Mouse (Mus musculus) heart, embryonic 16.5 days (tissue): ENCODE results near the gene Gm21970. TPM values are rescaled to one million over a fixed set of nuclear protein-coding genes. Genes with fewer than 3 reads are reported as not detected.
A peak's percentile ranks its signal among the peaks of the same experiment; 100 is the strongest.

Experiments
- ATAC-seq: fragments of 200-750 bp; cut with Nextera tagmentation; replicated peaks from 2 replicates; pipeline ENCODE4 v1.8.0; 2017; ENCODE audit warnings: moderate number of reproducible peaks; ENCODE audit not compliant: insufficient read depth, low FRiP score; ENCODE audit errors: extremely low read depth
- H3K27ac ChIP-seq: fragments of 300-500 bp; sonication (generic); 2 replicates; pipeline ENCODE4 v1.5.1; 2014; ENCODE audit warnings: mild to moderate bottlenecking, low read length, control low read depth, moderate library complexity
- H3K27me3 ChIP-seq: fragments of 300-500 bp; sonication (generic); 2 replicates; pipeline ENCODE4 v1.6.1; 2014; ENCODE audit warnings: low read length, mixed read lengths; ENCODE audit not compliant: control insufficient read depth, insufficient read depth
- H3K36me3 ChIP-seq: fragments of 300-500 bp; sonication (generic); 2 replicates; pipeline ENCODE4 v1.6.1; 2014; ENCODE audit not compliant: control insufficient read depth, insufficient read depth
- H3K4me1 ChIP-seq: fragments of 300-500 bp; sonication (generic); 2 replicates; pipeline ENCODE4 v1.6.1; 2014; ENCODE audit warnings: low read length, mixed read lengths; ENCODE audit not compliant: control insufficient read depth, insufficient read depth
- H3K4me2 ChIP-seq: fragments of 300-500 bp; sonication (generic); 2 replicates; pipeline ENCODE4 v1.6.1; 2014; ENCODE audit warnings: low read depth, mild to moderate bottlenecking, control low read depth, low read length
- H3K4me3 ChIP-seq: fragments of 300-500 bp; sonication (generic); 2 replicates; pipeline ENCODE4 v1.5.1; 2014; ENCODE audit warnings: mild to moderate bottlenecking, control low read depth, low read length
- H3K9ac ChIP-seq: fragments of 300-500 bp; sonication (generic); 2 replicates; pipeline ENCODE4 v1.6.1; 2014; ENCODE audit warnings: low read length, control low read depth
- H3K9me3 ChIP-seq: fragments of 300-500 bp; sonication (generic); replicated peaks from 2 replicates; pipeline ENCODE4 v1.6.1; 2016; ENCODE audit warnings: low read length; ENCODE audit not compliant: control insufficient read depth
- WGBS: fragments of 180-500 bp; shearing (Covaris S2); extraction: QIAGEN DNeasy Blood & Tissue Kit; methylation state at CpG from one replicate; pipeline ENCODE4 v1.1.7; 2014; 5-methylcytosine and 5-hydroxymethylcytosine counted together
- polyA plus RNA-seq: library from polyadenylated mRNA; unstranded; fragments of >200 nt; fragmentation: Nextera tagmentation; extraction: Ambion mirVana; gene quantifications from 2 replicates; pipeline ENCODE4 v1.2.1, GENCODE M21; 2015

Gm21970 gene
- not detected in 2 replicates for polyA plus RNA-seq

DNA sequence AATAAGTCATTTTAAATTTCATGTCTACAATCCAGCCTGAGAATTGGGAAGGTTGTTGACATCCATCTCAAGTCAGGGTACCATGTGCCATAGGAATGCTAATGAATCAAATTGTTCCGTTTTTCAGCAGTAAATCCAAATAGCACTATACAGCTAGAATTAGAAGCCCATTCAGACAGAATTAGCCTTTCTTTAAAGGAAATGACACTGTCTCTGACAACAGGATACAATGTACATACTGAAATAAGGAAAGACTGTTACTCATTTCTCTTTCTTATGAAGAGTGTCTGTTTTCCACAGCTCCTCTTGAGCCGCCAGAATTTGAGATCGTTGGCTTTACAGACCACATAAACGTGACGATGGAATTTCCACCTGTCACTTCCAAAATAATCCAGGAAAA lies at the start of gene Gm21970:
Gene Gm21970, plus strand, starts transcription at position 301 of the 400 bp plus-strand sequence.
- Histone ChIP-seq H3K36me3 (peaks cover 48% of the 10 kb centered on the region), H3K27ac (no peak within 1 kb of the TSS), H3K4me1 (peaks cover 6% of the 10 kb centered on the region), H3K4me3 (no peak within 1 kb of the TSS), H3K9me3 (0 out of 2 replicates have a peak, but pooled peaks cover 4% of the 10 kb centered on the region), H3K4me2 (no peak within 1 kb of the TSS), H3K9ac (no peak within 1 kb of the TSS), H3K27me3 (no peaks in the 10 kb centered on the region)
- no peak for ATAC-seq
- WGBS: 75% methylated on average over 5 of the region's 5 CpGs

DNA sequence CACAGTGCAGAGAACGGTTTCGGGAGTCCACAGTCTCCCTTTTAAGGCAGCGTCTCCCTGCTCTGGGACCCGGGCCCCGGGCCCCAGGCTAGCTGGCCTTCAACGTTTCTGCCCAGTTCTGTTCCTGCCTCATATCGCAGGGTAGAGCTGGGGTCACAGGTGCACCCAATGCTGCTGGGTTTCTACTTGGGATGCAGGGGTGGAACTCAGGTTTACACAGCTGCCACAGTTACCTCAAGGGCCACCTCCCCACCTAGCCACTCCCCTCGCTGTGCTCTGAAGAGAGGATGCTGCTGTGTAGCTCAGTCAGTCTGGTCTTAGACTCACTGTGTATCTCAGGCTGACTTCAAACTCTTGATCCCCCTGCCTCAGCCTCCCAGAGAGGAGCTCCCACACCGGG lies 45.0 kb upstream of the Gm21970 start:
- Histone ChIP-seq H3K9me3 (no peaks in the 10 kb centered on the region), H3K27ac (no peak overlapping the region), H3K4me1 (no peaks in the 10 kb centered on the region), H3K4me3 (no peak overlapping the region), H3K27me3 (peaks cover 9% of the 10 kb centered on the region; the same call in 1 of the 2 replicates), H3K4me2 (no peak overlapping the region), H3K36me3 (no peaks in the 10 kb centered on the region), H3K9ac (no peak overlapping the region)
- no peak for ATAC-seq
- 71% methylated on average over 9 of the region's 9 CpGs for WGBS

DNA sequence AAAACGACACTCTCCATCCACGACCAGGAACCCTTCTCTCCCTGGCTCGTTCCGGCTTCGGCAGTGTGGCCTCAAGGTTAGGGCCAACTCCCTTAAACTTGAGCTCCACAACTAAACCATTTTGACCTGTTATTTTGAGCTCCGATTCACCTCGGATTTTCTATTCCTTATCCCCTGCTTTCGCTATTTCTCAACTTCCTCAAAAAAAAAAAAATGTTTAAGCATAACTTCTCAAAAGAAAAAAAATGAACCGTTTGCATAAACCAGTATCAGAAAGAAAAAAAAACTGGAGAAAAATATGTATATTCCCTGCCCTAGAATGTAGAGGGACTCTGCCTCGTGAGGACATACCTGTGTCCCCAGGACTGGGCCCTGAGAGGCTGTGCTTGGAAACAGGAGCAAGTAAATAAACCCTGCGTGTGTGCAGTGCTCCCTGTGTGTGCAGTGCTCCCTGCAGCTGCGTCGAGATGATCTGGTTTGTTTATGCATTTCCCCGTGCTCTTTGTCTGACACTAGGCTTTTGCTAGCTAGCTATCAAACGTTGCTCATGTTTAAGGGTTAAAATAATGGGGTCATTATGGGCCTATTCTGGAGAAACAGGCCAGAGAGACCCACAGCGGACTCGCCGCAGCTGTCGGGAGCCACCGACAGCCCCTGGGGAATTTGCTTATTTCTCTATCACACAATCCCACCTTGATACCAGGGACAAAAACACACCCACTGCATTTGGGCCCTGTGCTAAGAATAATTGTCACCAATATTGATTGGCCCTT lies 43.8 kb upstream of the Gm21970 start:
- no peak overlapping the region for H3K4me3 ChIP-seq
- H3K27ac ChIP-seq: no peak overlapping the region
- no peak for ATAC-seq
- H3K4me2 ChIP-seq: no peak overlapping the region
- H3K4me1 ChIP-seq: no peaks in the 10 kb centered on the region
- H3K9me3 ChIP-seq: no peaks in the 10 kb centered on the region
- peaks cover 12% of the 10 kb centered on the region for H3K27me3 ChIP-seq
- no peaks in the 10 kb centered on the region for H3K36me3 ChIP-seq
- no peak overlapping the region for H3K9ac ChIP-seq
- 63% methylated on average over 20 of the region's 20 CpGs for WGBS

DNA sequence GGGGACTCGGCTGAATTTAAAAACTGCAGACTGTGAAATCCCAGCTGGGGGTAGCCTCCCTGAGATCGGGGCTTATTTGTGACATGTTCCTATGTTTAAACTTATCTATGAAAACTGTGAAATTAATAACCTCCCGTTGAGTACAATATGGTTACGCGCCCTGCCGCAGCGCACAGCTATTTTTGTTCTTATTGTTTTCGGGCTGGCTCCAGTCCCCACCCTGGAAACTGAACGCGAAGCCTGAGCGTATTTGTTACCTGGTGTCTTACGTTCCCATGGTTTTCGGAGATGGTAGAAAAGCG lies 43.3 kb upstream of the Gm21970 start:
- H3K36me3 ChIP-seq: no peaks in the 10 kb centered on the region
- no peak overlapping the region for H3K9ac ChIP-seq
- ATAC-seq: no peak
- 78% methylated on average over 14 of the region's 14 CpGs for WGBS
- peaks cover 15% of the 10 kb centered on the region for H3K27me3 ChIP-seq
- H3K9me3 ChIP-seq: no peaks in the 10 kb centered on the region
- no peaks in the 10 kb centered on the region for H3K4me1 ChIP-seq
- no peak overlapping the region for H3K4me2 ChIP-seq
- no peak overlapping the region for H3K4me3 ChIP-seq
- no peak overlapping the region for H3K27ac ChIP-seq

DNA sequence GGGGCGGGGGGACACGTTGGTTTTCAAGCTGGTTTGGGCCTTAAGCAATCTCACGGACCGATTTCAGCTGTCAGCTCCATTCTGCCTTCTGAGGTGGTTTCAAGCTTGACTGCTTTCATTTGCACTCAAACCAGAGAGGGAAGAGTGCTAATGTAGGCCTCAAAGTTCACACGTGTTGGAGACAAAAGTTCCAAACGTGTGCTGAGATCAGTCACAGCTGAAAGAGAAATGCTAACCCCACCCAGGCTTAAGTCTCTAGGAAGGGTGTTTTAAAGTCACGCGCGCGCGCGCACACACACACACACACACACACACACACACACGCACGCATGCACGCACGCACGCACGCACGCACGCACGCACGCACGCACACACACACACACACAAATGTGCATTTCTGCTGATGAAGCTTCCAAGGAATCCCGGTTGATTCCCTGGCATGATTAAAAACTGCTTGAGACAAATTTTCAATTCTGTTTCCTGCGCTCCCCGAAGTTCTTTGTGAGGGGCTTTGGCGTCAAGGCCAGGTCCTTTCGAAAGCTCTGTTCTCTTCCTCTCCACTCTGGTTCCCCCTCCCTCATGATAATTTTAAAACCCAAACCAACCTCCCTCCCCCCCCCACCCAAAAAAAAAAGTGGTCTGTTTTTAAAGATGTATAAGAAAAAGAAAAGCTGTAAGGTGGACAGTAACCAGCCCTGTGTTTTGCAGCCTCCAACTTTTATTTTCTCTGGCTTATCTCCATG lies 42.8 kb upstream of the Gm21970 start:
- H3K36me3 ChIP-seq: no peaks in the 10 kb centered on the region
- H3K9ac ChIP-seq: no peak overlapping the region
- 69% methylated on average over 28 of the region's 28 CpGs for WGBS
- no peaks in the 10 kb centered on the region for H3K9me3 ChIP-seq
- H3K4me1 ChIP-seq: no peaks in the 10 kb centered on the region
- no peak overlapping the region for H3K27ac ChIP-seq
- no peak overlapping the region for H3K4me2 ChIP-seq
- no peak overlapping the region for H3K4me3 ChIP-seq
- peaks cover 15% of the 10 kb centered on the region for H3K27me3 ChIP-seq
- ATAC-seq: no peak

DNA sequence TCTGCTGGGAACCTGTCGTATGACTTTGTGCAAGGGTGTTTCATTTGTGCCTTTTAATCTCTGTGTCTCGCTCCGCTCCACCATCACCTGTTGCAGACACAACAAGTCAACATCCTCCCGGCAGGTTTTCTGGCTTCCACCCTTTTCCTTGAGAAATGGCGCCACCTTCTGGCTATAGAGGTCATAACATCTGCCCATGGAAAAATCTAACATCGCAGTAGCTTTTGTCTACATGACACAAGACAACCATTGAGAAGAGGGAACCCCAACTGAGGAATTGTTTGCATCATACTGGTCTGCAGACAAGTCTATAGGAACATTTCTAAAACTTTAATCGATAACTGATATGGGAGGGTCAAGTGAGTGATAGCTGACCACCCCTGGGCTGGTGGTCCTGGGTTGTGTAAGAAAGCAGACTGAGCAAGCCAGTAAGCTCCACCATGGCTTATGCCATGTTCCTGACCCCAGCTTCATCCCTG lies 39.4 kb upstream of the Gm21970 start:
- ATAC-seq: no peak
- Histone ChIP-seq H3K4me3 (no peak overlapping the region), H3K27ac (no peak overlapping the region), H3K27me3 (peaks cover 15% of the 10 kb centered on the region), H3K9me3 (no peaks in the 10 kb centered on the region), H3K36me3 (no peaks in the 10 kb centered on the region), H3K4me1 (no peaks in the 10 kb centered on the region), H3K9ac (no peak overlapping the region), H3K4me2 (no peak overlapping the region)
- 5% methylated on average over 7 of the region's 7 CpGs for WGBS

DNA sequence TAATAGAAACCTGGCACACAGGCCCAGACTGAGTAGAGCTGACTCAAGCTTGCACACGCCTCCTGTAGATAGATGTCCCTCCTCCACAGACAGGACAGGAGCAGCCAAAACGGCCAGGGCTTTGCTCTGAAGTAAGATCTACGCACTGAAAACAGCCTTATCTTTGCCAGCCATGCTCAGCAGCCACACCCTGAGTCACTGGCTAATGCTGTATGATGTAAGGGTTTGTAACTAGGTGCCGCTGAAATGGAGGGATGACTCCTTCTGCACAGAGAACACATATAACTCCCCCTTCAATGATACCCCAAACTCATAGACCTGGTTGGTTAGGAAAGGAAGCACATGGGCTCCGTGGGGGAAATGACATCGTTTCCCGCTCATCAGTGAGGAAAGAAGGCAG lies 38.8 kb upstream of the Gm21970 start:
- Histone ChIP-seq H3K27ac (no peak overlapping the region), H3K36me3 (no peaks in the 10 kb centered on the region), H3K4me1 (no peaks in the 10 kb centered on the region), H3K4me3 (no peak overlapping the region), H3K27me3 (peaks cover 15% of the 10 kb centered on the region), H3K9me3 (no peaks in the 10 kb centered on the region), H3K4me2 (no peak overlapping the region), H3K9ac (no peak overlapping the region)
- WGBS: 46% methylated on average over 7 of the region's 7 CpGs
- 0 out of 2 replicates have a peak, but pooled peaks have one; percentile 34 for ATAC-seq

DNA sequence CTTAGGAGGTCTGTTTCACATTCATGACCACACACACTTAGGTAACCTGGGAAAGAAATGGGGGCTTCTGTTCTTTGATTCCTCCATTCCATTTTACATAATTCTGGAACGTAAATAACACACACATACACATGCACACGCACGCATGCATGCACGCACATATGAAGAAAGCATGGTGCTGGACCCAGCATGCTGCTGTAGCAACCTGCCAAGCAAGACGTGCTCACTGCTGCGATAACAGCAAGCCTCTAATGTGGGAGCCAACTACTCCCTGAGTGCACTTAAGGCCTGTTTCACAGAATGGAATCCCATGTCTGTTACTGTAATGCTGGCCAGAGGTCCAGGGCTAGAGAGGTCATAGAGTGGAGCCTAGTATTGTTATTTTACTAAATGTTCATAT lies 38.3 kb upstream of the Gm21970 start:
- Histone ChIP-seq H3K27me3 (peaks cover 15% of the 10 kb centered on the region), H3K4me3 (no peak overlapping the region)
- WGBS: 76% methylated on average over 6 of the region's 6 CpGs

DNA sequence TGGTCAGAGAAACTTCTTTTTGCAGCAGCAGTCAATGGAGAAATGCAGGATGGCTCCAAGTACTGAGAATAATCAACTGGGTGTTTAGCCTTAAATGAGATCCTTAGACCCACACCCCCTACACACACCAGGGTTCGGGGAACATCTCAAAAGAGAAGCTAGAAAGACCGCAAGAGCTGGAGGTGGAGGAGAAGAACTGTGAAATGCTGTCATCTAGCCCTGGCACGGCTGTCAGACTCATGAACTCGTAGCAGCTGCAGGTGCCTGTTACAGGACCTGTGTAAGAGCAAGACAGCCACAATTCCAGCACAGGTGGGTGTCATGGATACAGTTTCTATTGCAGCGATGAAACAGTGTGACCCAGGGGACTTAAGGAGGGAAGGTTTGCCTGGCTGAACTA lies 37.9 kb upstream of the Gm21970 start:
- 61% methylated on average over 5 of the region's 5 CpGs for WGBS
- Histone ChIP-seq H3K4me3 (no peak overlapping the region), H3K4me1 (no peaks in the 10 kb centered on the region), H3K9ac (no peak overlapping the region), H3K36me3 (no peaks in the 10 kb centered on the region), H3K27me3 (peaks cover 15% of the 10 kb centered on the region), H3K27ac (no peak overlapping the region), H3K4me2 (no peak overlapping the region), H3K9me3 (no peaks in the 10 kb centered on the region)
- no peak for ATAC-seq

More for the DNA sequence above, 38.3 kb upstream of the Gm21970 start:
- Histone ChIP-seq H3K36me3 (no peaks in the 10 kb centered on the region), H3K4me1 (no peaks in the 10 kb centered on the region), H3K4me2 (no peak overlapping the region), H3K9me3 (no peaks in the 10 kb centered on the region), H3K27ac (no peak overlapping the region), H3K9ac (no peak overlapping the region)
- ATAC-seq: no peak
